Mouse (Mus musculus): Measurements from ENCODE around the gene Crygn. TPM values are rescaled to one million over a fixed set of nuclear protein-coding genes. Genes with fewer than 3 reads are reported as not detected.

The Crygn gene
- polyA plus RNA-seq, 1 experiment = 28.5 TPM

DNA sequence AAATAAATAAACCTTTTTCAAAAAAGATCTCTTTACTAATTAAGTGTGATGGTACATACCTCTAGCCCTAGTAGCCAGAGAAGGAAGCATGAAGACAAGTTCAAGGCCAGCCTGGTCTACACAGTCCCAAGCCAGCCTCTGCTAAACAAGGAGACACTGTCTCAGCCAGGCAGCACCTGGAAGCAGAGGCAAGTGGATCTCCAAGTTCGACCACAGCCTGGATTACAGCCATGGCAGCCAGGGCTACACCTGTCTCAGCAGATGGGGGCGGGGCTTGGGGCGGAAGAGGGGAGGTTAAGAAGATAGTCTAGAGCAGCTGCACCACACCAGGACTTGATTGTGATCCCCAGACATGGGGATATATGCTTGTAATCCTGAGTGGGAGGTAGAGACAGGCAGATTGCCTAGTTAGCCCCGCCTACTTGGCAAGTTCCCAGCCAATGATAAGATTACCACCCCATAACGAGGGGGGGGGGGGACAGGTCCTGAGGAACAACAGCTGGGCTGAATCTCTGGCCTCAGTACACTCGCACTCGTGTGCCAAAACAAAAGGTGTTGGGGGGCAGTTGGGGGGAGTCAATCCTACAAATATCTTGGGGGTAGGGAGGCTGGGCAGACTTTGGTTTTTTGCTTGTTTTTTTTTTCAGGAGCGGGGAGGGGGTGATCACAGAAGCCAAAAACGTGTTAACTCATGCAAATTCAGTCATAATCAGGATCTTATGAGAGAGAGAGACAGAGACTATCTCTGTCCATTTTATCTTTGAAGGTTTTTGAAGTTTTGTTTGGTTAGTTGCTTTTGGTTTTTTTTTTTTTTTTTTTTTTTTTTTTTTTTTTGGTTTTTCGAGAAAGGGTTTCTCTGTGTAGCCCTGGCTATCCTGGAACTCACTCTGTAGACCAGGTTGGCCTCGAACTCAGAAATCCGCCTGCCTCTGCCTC is 30.6 kb downstream of the Crygn start:
- no peak overlapping the region for H3K4me3 ChIP-seq (replicated peaks; ENCODE audit: control insufficient read depth, low read depth, low read length)
- no peaks in the 10 kb centered on the region; the same call in 1 of the 2 replicates for H3K4me1 ChIP-seq (ENCODE audit: control insufficient read depth, insufficient read depth, low read length)

DNA sequence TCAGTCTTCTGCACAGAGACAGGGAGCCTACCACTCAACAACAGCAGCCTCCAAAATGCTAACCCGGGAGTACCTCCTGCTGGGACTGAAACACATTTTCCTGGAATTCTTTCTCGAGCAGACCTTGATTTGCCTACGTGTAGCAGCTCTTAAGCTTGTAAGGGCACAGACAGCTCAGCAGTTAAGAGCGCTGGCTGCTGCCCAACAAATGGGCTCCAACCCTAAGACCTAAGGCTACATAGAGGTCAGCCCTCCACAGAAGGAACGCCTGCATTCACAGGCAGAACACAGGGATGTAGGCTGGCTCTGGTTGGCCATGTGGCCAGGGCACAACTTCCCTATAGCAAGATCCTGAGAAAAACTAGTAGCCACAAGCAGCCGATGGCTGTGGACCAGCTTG is 31.9 kb downstream of the Crygn start:
- no peak overlapping the region for H3K4me3 ChIP-seq (replicated peaks; ENCODE audit: control insufficient read depth, low read depth, low read length)
- H3K27ac ChIP-seq (ENCODE audit: control insufficient read depth, insufficient read depth, low read depth, low read length, poor library complexity) = no peak overlapping the region; the same call in 1 of the 2 replicates
- TF ChIP-seq POLR2A (IDR thresholded peaks at IDR 0.05; ENCODE audit: borderline replicate concordance, control insufficient read depth, low read depth, low read length) = no peak
- TF ChIP-seq CTCF (IDR thresholded peaks at IDR 0.05; ENCODE audit: control insufficient read depth, insufficient read depth, low read length) = no peak
- no peaks in the 10 kb centered on the region for H3K4me1 ChIP-seq (ENCODE audit: control insufficient read depth, insufficient read depth, low read length)
- WGBS = 79% methylated on average over 6 of the region's 6 CpGs

More for the DNA sequence above, 30.6 kb downstream of the Crygn start:
- 66% methylated on average over 12 of the region's 12 CpGs for WGBS
- H3K27ac ChIP-seq (ENCODE audit: control insufficient read depth, insufficient read depth, low read depth, low read length, poor library complexity) = no peak overlapping the region
- TF ChIP-seq CTCF (IDR thresholded peaks at IDR 0.05; ENCODE audit: control insufficient read depth, insufficient read depth, low read length) (no peak), POLR2A (IDR thresholded peaks at IDR 0.05; ENCODE audit: borderline replicate concordance, control insufficient read depth, low read depth, low read length) (no peak)

DNA sequence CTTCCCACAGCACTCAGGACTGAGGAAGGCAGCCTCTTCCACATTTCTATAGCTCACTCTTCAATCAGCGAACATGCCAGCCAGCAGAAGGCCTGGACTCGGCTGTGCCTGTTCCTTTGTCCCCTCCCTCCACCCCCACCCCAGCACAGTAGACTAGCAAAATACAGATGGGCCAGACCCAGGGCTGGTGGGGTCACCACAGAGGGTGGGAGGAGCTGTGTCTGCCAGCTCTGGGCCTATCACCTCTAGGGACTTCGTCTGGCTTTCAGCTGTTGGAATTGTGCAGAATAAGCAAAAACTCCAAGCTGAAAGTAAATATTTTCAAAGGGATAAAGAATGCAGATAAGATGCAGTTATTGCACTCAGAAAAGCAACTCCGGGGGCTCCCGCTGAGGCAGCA is 33.0 kb downstream of the Crygn start:
- no peaks in the 10 kb centered on the region for H3K4me1 ChIP-seq (ENCODE audit: control insufficient read depth, insufficient read depth, low read length)
- H3K27ac ChIP-seq (ENCODE audit: control insufficient read depth, insufficient read depth, low read depth, low read length, poor library complexity) = no peak overlapping the region
- 69% methylated on average over 5 of the region's 5 CpGs for WGBS
- H3K4me3 ChIP-seq (replicated peaks; ENCODE audit: control insufficient read depth, low read depth, low read length) = no peak overlapping the region
- TF ChIP-seq CTCF (IDR thresholded peaks at IDR 0.05; ENCODE audit: control insufficient read depth, insufficient read depth, low read length) = no peak

DNA sequence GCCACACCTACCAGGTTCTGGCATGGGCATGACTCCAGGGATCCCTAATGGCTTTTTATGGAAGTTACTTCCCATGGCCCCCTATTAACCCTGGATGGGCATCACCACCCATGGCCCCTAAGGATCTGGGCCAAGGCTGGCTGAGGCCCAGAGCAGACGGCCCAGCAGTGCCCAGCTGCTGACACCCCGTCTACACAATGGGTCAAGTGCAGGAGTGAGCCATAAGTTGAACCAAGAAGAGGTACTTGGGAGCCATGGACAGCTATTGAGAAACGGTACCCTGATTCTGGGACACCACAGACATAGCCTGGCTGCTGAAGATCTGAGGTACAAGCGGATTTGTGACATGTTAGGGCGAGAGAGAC is 33.6 kb downstream of the Crygn start:
- Histone ChIP-seq H3K27ac (ENCODE audit: control insufficient read depth, insufficient read depth, low read depth, low read length, poor library complexity) (no peak overlapping the region), H3K4me1 (ENCODE audit: control insufficient read depth, insufficient read depth, low read length) (no peaks in the 10 kb centered on the region), H3K4me3 (replicated peaks; ENCODE audit: control insufficient read depth, low read depth, low read length) (no peak overlapping the region)
- 80% methylated on average over 5 of the region's 5 CpGs for WGBS
- no peak for TF ChIP-seq CTCF (IDR thresholded peaks at IDR 0.05; ENCODE audit: control insufficient read depth, insufficient read depth, low read length)
- TF ChIP-seq POLR2A (IDR thresholded peaks at IDR 0.05; ENCODE audit: borderline replicate concordance, control insufficient read depth, low read depth, low read length) = no peak

DNA sequence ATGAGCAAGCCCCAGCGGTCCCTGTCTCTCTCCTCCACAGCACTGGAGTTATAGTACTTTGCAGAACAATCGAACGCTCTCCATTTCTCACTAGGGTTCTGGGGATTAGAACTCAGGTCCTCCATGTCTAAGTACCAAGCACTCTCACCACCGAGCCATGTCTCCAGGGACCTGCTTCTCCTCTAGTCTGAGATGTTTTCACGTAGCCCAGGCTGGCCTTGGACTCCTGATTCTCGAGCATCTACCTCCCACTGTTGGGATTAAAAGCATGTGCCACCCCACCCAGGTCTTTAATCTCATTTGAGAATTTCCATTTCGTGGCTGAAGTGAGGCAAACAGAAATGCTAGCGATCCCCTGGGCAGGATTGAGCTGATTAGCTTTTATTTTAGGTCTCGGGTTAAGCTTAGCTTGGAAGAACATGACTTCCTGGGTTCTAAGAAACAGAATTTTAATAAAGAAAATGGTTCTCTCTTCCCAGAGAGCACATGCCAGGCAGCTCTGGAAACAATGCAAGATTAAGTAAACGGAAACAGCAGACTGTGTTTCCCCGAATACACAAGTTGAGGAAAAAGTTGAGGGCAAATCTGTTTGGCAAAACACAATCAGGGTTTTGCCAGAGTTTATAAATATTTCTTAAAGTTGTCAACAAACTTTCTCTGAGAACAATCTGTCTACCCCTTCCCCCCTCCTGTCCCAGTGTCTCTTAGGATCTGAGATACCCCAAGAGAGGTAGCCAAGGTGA is 34.1 kb downstream of the Crygn start:
- Histone ChIP-seq H3K4me3 (replicated peaks; ENCODE audit: control insufficient read depth, low read depth, low read length) (no peak overlapping the region), H3K4me1 (ENCODE audit: control insufficient read depth, insufficient read depth, low read length) (no peaks in the 10 kb centered on the region), H3K27ac (ENCODE audit: control insufficient read depth, insufficient read depth, low read depth, low read length, poor library complexity) (no peak overlapping the region)
- TF ChIP-seq CTCF (IDR thresholded peaks at IDR 0.05; ENCODE audit: control insufficient read depth, insufficient read depth, low read length) (no peak), POLR2A (IDR thresholded peaks at IDR 0.05; ENCODE audit: borderline replicate concordance, control insufficient read depth, low read depth, low read length) (no peak)
- WGBS = 80% methylated on average over 11 of the region's 11 CpGs

DNA sequence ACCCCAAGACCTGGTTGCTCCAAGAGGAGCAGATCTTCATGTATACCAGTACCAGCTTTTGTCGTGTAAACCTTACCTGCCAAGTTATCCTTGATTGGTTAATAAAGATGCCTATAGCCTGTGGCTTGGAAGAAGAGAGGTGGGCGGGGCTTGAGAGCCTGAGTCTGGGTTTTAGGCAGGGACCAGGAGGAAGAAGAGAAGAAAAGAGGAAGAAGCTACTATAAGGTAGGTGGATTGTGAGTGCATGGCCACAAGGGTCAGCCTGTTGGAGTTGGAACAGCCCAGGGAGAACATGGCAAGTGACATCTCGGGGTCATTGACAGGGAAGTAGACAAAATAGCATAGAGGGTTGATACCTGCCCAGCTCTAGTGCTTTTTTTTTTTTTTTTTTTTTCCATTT is 38.0 kb downstream of the Crygn start:
- 62% methylated on average over 3 of the region's 3 CpGs for WGBS
- Histone ChIP-seq H3K4me1 (ENCODE audit: control insufficient read depth, insufficient read depth, low read length) (no peaks in the 10 kb centered on the region), H3K27ac (ENCODE audit: control insufficient read depth, insufficient read depth, low read depth, low read length, poor library complexity) (no peak overlapping the region), H3K4me3 (replicated peaks; ENCODE audit: control insufficient read depth, low read depth, low read length) (no peak overlapping the region)
- TF ChIP-seq POLR2A (IDR thresholded peaks at IDR 0.05; ENCODE audit: borderline replicate concordance, control insufficient read depth, low read depth, low read length) = no peak
- no peak for TF ChIP-seq CTCF (IDR thresholded peaks at IDR 0.05; ENCODE audit: control insufficient read depth, insufficient read depth, low read length)

DNA sequence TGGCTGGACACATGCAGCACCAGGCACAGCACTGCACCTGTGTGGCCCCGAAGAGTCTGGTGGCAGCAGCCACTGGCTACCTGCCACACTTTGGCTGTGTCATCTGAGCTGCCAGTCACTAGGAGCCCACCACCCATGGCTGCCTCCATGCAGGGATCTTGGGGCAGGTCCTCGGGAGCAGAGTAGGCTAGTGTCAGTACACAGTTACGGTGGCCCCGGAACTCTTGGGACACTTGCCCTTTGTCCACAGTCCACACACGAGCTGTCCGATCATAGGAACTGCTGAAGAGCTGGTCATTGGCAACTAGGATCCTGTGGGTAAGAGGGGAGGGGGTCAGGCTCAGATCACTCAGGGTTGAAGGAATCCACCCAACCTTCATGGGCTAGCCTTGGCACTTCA is 39.7 kb downstream of the Crygn start:
- 87% methylated on average over 6 of the region's 6 CpGs for WGBS
- TF ChIP-seq POLR2A (IDR thresholded peaks at IDR 0.05; ENCODE audit: borderline replicate concordance, control insufficient read depth, low read depth, low read length) = no peak
- TF ChIP-seq CTCF (IDR thresholded peaks at IDR 0.05; ENCODE audit: control insufficient read depth, insufficient read depth, low read length) = no peak
- Histone ChIP-seq H3K27ac (ENCODE audit: control insufficient read depth, insufficient read depth, low read depth, low read length, poor library complexity) (no peak overlapping the region), H3K4me3 (replicated peaks; ENCODE audit: control insufficient read depth, low read depth, low read length) (no peak overlapping the region), H3K4me1 (ENCODE audit: control insufficient read depth, insufficient read depth, low read length) (no peaks in the 10 kb centered on the region)

DNA sequence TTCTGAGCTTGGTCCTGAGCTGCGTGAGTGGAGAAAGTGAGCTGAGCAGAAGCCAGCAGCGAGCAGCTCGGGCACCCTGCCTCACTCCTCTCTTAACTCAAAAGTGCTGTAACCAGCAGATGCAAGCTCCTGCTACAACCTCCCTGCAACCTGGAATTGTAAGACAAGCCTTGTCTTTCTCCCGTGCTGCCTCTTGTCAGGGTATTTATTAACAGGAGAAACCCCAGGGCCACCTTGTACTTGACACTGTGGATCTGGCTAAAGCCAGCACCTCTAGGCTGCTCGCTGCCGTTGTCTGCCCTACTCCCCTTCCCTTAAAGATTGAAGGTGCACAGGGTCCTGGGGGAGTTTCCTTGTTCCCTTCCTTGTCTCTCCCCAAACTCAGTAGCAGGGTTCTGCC is 43.8 kb downstream of the Crygn start:
- no peak overlapping the region for H3K4me3 ChIP-seq (replicated peaks; ENCODE audit: control insufficient read depth, low read depth, low read length)
- 85% methylated on average over 6 of the region's 6 CpGs for WGBS
- no peak overlapping the region for H3K27ac ChIP-seq (ENCODE audit: control insufficient read depth, insufficient read depth, low read depth, low read length, poor library complexity)
- TF ChIP-seq POLR2A (IDR thresholded peaks at IDR 0.05; ENCODE audit: borderline replicate concordance, control insufficient read depth, low read depth, low read length) (no peak), CTCF (IDR thresholded peaks at IDR 0.05; ENCODE audit: control insufficient read depth, insufficient read depth, low read length) (no peak)
- no peaks in the 10 kb centered on the region for H3K4me1 ChIP-seq (ENCODE audit: control insufficient read depth, insufficient read depth, low read length)

Data from bone marrow, adult 2 months (tissue).